ENCODE assay signal across 20 mouse cellular contexts in the genomic region with DNA sequence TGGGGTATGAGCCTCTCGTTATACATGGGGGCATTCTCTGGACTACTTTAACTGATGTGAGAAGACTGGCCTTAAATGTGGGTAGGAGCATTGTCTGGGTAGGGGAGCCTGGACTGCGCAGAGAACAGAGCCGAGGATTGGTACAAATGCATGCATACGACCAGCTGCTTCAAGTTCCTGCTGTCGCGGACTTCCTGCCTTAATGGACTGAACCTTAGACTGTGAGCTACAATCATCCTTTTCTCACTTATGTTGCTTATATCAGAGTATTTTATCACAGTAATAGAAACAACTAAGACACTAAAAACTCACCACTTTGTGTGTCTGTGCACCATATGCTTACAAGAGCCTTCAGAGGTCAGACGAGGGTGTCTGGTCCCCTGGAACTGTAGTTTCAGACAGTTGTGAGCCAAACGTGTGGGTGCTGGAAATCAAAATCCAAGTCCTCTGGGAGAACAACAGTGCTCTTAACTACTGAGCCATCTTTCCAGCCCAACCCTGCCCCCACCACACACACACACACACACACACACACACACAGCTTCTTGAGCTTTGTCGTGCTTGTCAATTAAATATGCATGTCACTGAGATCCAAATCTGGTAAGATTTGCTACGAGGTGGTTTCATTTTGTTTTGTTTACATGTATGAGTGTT. TPM values are rescaled to one million over a fixed set of nuclear protein-coding genes. Genes with fewer than 3 reads are reported as not detected.
DNase-seq lines count a peak whose midpoint lies in the region; ATAC-seq and TF ChIP-seq lines count a peak whose summit lies in the region.
"Had no signal": no experiment of that assay in that cellular context is flagged by ENCODE, and none has a peak within 500 bp of the region (broad histone marks: within the 10 kb centered on the region; RNA-seq: fewer than 3 reads in every experiment).

No protein-coding gene starts in this region.

- WGBS in intestine, postnatal 0 days = 36% methylated on average over 10 of the region's 10 CpGs

- ATAC-seq in CD4-positive, CD25-positive, alpha-beta regulatory T cell, adult 4 months = peak; percentile 25
- peak; percentile 67 for ATAC-seq in intestine, postnatal 0 days
- ATAC-seq: forebrain, embryonic 15.5 days had no signal

- H3K36me3 ChIP-seq in intestine, postnatal 0 days (ENCODE audit: control insufficient read depth, insufficient read depth) = no peaks in the 10 kb centered on the region
- H3K36me3 ChIP-seq: embryonic facial prominence, embryonic 15.5 days; forebrain, embryonic 10.5 days; forebrain, embryonic 15.5 days; heart, embryonic 13.5 days; hindbrain, embryonic 15.5 days had no signal

- peak overlapping the region; percentile 43; the same call in 1 of the 2 replicates for H3K27ac ChIP-seq in layer of hippocampus, adult 2 months
- H3K27ac ChIP-seq in intestine, postnatal 0 days (ENCODE audit: low read depth, low read length) = peak overlapping the region; percentile 46; the same call in 1 of the 2 replicates
- H3K27ac ChIP-seq: embryonic facial prominence, embryonic 15.5 days; forebrain, embryonic 10.5 days; forebrain, embryonic 15.5 days; heart, embryonic 13.5 days; hindbrain, embryonic 15.5 days had no signal

- no peaks in the 10 kb centered on the region for H3K27me3 ChIP-seq in intestine, postnatal 0 days (replicated peaks; ENCODE audit: control insufficient read depth, insufficient read depth, low read length)
- H3K27me3 ChIP-seq: embryonic facial prominence, embryonic 15.5 days; forebrain, embryonic 15.5 days; heart, embryonic 13.5 days; hindbrain, embryonic 15.5 days had no signal

- H3K4me1 ChIP-seq in intestine, postnatal 0 days (replicated peaks; ENCODE audit: control insufficient read depth, insufficient read depth, low read length) = 0 out of 2 replicates have a peak, but pooled peaks cover 11% of the 10 kb centered on the region

- H3K4me3 ChIP-seq in layer of hippocampus, adult 2 months = no peak overlapping the region
- no peak overlapping the region for H3K4me3 ChIP-seq in intestine, postnatal 0 days (ENCODE audit: low read depth, low read length)
- H3K4me3 ChIP-seq: embryonic facial prominence, embryonic 15.5 days; erythroblast, embryonic 14.5 days; forebrain, embryonic 10.5 days; forebrain, embryonic 15.5 days; heart, embryonic 13.5 days; hindbrain, embryonic 15.5 days had no signal

- no peak overlapping the region for H3K9ac ChIP-seq in intestine, postnatal 0 days (ENCODE audit: low read depth, low read length)
- H3K9ac ChIP-seq: embryonic facial prominence, embryonic 15.5 days; forebrain, embryonic 15.5 days; heart, embryonic 13.5 days; hindbrain, embryonic 15.5 days had no signal

- H3K4me2 ChIP-seq in intestine, postnatal 0 days (replicated peaks; ENCODE audit: low read depth) = peak overlapping the region; percentile 33; the same call in 1 of the 2 replicates
- H3K4me2 ChIP-seq: embryonic facial prominence, embryonic 15.5 days; forebrain, embryonic 15.5 days; heart, embryonic 13.5 days; hindbrain, embryonic 15.5 days had no signal

- no peak for DNase-seq in layer of hippocampus, adult 2 months (ENCODE audit: low spot score in 2 of 2)
- no peak for DNase-seq in layer of hippocampus, postnatal 36 days
- DNase-seq in A20 (ENCODE audit: low read depth, low spot score) = peak; percentile 72
- no peak for DNase-seq in adrenal gland, postnatal 25 days
- DNase-seq in urinary bladder, adult 2 months (ENCODE audit: low spot score) = no peak
- DNase-seq: adrenal gland, adult 8-10 months; cerebellum, adult 11 months; cerebellum, adult 8-10 months; cerebellum, postnatal 14 days; embryo, embryonic 11 days; gastrocnemius, postnatal 14 days; heart, postnatal 36 days had no signal

- no peaks in the 10 kb centered on the region for H3K9me3 ChIP-seq in intestine, postnatal 0 days (ENCODE audit: control insufficient read depth)
- H3K9me3 ChIP-seq: embryonic facial prominence, embryonic 15.5 days; forebrain, embryonic 10.5 days; forebrain, embryonic 15.5 days; heart, embryonic 13.5 days; hindbrain, embryonic 15.5 days had no signal

- no peak for TF ChIP-seq CTCF in layer of hippocampus, adult 2 months (conservative IDR thresholded peaks at IDR 0.05)
- no peak for TF ChIP-seq CTCF in intestine, postnatal 0 days (IDR thresholded peaks at IDR 0.05; ENCODE audit: low read depth)

RNA-seq across cellular contexts. Expression of a gene that starts 26.6 kb away (rescaled TPM):
- 10 to 100 TPM; 26.0 to 27.6 TPM for total RNA-seq in layer of hippocampus, adult 2 months (2021)
- 10 to 100 TPM; 30.6 to 33.9 TPM for total RNA-seq in layer of hippocampus, postnatal 36 days (2021)
- 10 to 100 TPM in 1 of 2 experiments, 1 to 10 TPM in 1; 7.8 to 11.1 TPM for polyA plus RNA-seq in CD4-positive, CD25-positive, alpha-beta regulatory T cell, adult 4 months (2017; shearing (Covaris generic))
- polyA plus RNA-seq in intestine, postnatal 0 days (2015; fragmentation: Nextera tagmentation; extraction: Ambion mirVana) = 24.3 and 24.5 TPM in 2 replicates
- total RNA-seq in adrenal gland, postnatal 25 days (2021) = 23.9 and 28.3 TPM in 2 replicates
- 32.3 and 41.7 TPM in 2 replicates for polyA plus RNA-seq in urinary bladder, adult 2 months (2012; rRNA removed)
- polyA plus RNA-seq: erythroblast, embryonic 14.5 days had no signal
